Mouse (Mus musculus) small intestine, adult 2 months (tissue): Measurements from ENCODE around the gene Ppp1r18. TPM values are rescaled to one million over a fixed set of nuclear protein-coding genes. Genes with fewer than 3 reads are reported as not detected.
A peak's percentile ranks its signal among the peaks of the same experiment; 100 is the strongest.

Experiments
- H3K27ac ChIP-seq: fragments of 200-500 bp; 2 replicates; pipeline ENCODE4 v1.5.1; 2012; ENCODE audit warnings: low read depth, low read length, control low read depth, inconsistent platforms; ENCODE audit not compliant: insufficient read depth
- H3K27me3 ChIP-seq: fragments of 200-500 bp; 2 replicates; pipeline ENCODE4 v1.6.1; 2012; ENCODE audit warnings: mild to moderate bottlenecking, moderate library complexity, low read length, inconsistent platforms; ENCODE audit not compliant: control insufficient read depth, insufficient read depth
- H3K36me3 ChIP-seq: fragments of 200-500 bp; 2 replicates; pipeline ENCODE4 v1.6.1; 2012; ENCODE audit warnings: mild to moderate bottlenecking, low read length, control low read depth, inconsistent platforms; ENCODE audit not compliant: control insufficient read depth, insufficient read depth
- H3K4me1 ChIP-seq: fragments of 200-500 bp; 2 replicates; pipeline ENCODE4 v1.6.1; 2012; ENCODE audit warnings: low read length, inconsistent platforms, mixed read lengths; ENCODE audit not compliant: control insufficient read depth, insufficient read depth, insufficient read length
- H3K4me3 ChIP-seq: fragments of 200-500 bp; 2 replicates; pipeline ENCODE4 v1.5.1; 2012; ENCODE audit warnings: low read depth, mild to moderate bottlenecking, control low read depth, inconsistent platforms, low read length, moderate library complexity
- CTCF ChIP-seq: fragments of 200-500 bp; IDR thresholded peaks from 2 replicates; pipeline ENCODE4 v1.5.1; 2012; ENCODE audit warnings: low read depth, mild to moderate bottlenecking, control low read depth, inconsistent platforms, low read length, moderate library complexity, mixed read lengths; ENCODE audit not compliant: insufficient replicate concordance, insufficient read length; ENCODE audit errors: extremely low read depth
- POLR2A ChIP-seq: fragments of 200-500 bp; IDR thresholded peaks from 2 replicates; pipeline ENCODE4 v1.6.1; 2012; ENCODE audit warnings: low read depth, mild to moderate bottlenecking, control low read depth, inconsistent platforms, low read length, moderate library complexity
- WGBS: fragments of 180-500 bp; shearing (Covaris S2); methylation state at CpG from one replicate; pipeline ENCODE4 v1.1.7; 2018; 5-methylcytosine and 5-hydroxymethylcytosine counted together
- polyA plus RNA-seq: library from polyadenylated mRNA; depleted of rRNA; stranded (reverse); fragments of >200 nt; gene quantifications from 2 replicates; pipeline ENCODE4 v1.2.3, GENCODE M21; 2012

The Ppp1r18 gene
- polyA plus RNA-seq, 1 experiment, result 22.0 TPM

DNA sequence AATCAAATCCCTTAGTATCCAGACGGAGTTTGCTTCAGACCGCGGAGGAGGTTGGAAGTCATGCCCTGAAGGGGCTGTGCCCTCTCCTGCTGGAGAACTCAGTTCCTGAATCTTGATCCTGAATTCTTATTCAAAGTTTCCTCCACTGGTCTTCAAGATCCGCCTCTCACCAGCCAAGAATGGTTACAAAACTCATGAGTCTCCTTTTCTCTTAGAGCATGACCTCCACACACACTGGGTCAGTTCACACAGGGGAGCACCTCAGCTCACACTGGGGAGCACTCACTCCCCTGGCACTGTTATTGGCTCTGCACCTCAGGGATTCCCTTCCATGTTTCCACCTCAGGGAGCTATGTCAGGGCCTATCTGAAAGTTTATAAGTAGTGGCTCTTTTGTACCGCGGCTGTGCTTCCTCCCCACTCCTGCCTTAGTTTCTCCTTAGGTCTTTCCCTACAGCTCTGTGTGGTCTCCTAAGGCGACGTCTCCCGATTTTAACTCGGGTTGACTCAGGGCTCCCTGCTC is 500 bp upstream of the Ppp1r18 start:
- peak overlapping the region; percentile 90; the same call in 1 of the 2 replicates for H3K27ac ChIP-seq
- TF ChIP-seq CTCF (no peak), POLR2A (no peak)
- no peak overlapping the region; the same call in 1 of the 2 replicates for H3K4me3 ChIP-seq
- H3K27me3 ChIP-seq, result no peaks in the 10 kb centered on the region
- WGBS, result 65% methylated on average over 10 of the region's 10 CpGs
- H3K4me1 ChIP-seq, result peaks cover 15% of the 10 kb centered on the region
- H3K36me3 ChIP-seq, result no peaks in the 10 kb centered on the region

DNA sequence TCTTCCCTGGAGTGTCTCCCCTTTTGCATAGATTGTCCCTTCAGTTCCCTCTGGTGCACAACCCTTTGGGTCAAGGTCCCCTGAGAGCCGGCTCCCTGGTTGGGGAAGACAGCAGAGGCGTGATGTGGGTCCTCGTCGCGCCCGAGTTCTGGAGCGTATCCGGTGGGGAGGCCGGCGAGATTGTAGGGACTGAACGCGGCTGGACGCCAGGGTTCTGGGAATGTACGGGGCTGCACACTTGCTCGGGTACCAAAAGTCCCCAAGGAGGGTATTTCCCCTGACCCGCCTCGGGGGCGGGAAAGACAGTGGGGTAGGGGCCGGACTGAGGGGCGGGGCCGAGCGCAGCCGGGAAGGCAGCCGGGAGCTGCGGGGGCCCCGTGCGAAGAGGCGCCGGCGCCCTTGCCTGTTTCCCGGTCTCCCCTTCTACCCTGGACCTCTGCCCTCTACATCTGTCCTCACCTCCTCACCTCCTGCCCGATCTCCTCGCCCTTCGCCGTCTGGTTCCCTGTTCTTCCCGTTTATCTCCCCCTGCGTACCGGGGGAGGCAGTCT is 963 bp downstream of the Ppp1r18 start:
- no peak for TF ChIP-seq POLR2A
- TF ChIP-seq CTCF, result no peak
- Histone ChIP-seq H3K4me1 (peaks cover 16% of the 10 kb centered on the region), H3K36me3 (no peaks in the 10 kb centered on the region), H3K4me3 (peak overlapping the region; percentile 74), H3K27ac (peak overlapping the region; percentile 90), H3K27me3 (no peaks in the 10 kb centered on the region)
- 2% methylated on average over 36 of the region's 38 CpGs for WGBS

DNA sequence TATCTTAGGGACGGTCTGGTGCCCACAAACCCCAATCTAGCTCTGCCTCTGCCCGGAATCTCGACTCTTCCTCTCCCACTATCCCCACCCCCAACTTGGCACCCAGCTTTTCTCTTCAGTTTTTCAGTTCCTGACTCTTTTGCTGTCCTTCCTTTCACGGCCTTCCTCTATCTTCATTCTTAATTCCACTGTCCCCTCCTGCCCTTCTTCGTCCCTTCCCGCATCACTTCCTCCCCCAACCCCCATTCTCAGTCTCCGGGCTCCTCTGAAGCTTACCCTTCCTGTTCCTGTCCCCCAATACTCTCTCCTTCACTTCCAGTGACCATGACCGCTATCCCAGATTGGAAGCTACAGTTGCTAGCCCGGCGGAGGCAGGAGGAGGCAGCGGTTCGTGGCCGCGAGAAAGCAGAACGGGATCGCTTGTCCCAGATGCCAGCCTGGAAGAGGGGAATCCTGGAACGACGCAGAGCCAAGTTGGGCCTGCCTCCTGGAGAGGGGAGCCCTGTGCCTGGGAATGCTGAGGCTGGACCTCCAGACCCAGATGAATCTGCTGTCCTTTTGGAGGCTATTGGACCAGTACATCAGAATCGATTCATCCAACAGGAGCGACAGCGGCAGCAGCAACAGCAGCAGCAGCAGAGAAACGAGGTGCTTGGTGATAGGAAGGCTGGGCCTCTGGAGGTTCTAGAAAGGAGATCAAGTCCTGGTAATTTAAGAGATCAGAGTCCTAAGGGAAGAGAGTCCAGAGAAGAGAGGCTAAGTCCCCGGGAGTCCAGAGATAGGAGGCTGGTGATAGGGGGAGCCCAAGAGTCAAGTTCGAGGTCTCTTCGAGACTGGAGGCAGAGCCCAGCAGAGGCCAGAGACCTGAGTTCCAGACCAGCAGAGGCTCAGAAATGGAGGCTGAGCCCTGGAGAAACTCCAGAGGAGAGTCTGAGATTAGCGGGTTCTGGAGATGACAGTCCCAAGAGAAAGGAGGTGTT is 1.8 kb downstream of the Ppp1r18 start:
- H3K4me3 ChIP-seq, result peak overlapping the region; percentile 74
- H3K4me1 ChIP-seq, result peaks cover 16% of the 10 kb centered on the region
- WGBS, result 12% methylated on average over 26 of the region's 26 CpGs
- H3K27ac ChIP-seq, result peak overlapping the region; percentile 90
- TF ChIP-seq CTCF (peak; percentile 45; the same call in 1 of the 2 replicates), POLR2A (no peak; the same call in 1 of the 2 replicates)
- no peaks in the 10 kb centered on the region for H3K27me3 ChIP-seq
- no peaks in the 10 kb centered on the region for H3K36me3 ChIP-seq

DNA sequence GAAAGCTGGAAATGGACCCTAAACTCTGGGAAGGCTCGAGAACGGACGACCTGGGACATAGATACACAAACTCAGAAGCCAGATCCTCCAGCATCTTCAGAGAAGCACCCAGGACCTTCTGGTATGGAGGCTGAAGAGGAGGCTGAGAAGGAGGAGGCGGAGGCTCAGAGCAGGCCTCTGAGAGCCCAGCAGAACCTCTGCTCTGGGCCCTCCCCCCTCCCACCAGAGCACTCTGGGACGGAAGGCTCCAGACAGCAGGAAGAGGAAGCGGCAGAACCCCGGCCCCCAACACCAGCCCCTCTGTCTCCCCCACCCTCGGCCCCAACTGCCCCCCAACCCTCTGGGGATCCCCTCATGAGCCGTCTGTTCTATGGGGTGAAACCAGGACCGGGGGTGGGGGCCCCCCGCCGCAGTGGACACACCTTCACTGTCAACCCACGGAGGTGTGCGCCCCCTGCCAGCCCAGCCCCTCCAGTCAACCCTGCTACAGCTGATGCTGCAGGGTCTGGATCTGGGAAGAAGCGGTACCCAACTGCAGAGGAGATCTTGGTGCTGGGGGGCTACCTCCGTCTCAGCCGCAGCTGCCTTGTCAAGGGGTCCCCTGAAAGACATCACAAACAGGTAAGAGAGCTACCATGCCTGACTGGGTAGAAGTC is 2.9 kb downstream of the Ppp1r18 start:
- Histone ChIP-seq H3K36me3 (no peaks in the 10 kb centered on the region), H3K27me3 (no peaks in the 10 kb centered on the region), H3K4me1 (peaks cover 16% of the 10 kb centered on the region), H3K4me3 (peak overlapping the region; percentile 74), H3K27ac (peak overlapping the region; percentile 90)
- 55% methylated on average over 17 of the region's 17 CpGs for WGBS
- TF ChIP-seq CTCF (no peak), POLR2A (peak; percentile 19; the same call in 1 of the 2 replicates)

DNA sequence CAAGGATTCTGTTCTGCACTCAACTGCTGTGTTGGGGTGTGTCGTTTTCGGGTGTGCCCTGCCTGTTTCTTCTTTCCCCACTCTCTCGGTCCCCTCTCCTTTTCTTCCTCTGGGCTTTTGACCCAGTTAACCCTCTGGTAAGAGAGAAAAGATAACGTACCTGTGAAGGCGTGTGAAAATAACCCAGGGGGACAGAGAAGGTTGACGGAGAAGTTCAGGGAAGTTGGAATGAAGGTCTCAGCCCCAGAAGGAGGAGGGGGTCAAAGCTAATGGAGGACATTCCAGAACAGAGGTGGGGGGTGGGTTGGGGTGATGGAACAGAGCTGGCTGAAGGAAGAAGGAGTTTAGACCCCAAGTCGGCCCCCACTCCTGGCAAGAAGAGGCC is 3.6 kb downstream of the Ppp1r18 start:
- Histone ChIP-seq H3K4me1 (peaks cover 16% of the 10 kb centered on the region), H3K27ac (peak overlapping the region; percentile 80), H3K4me3 (peak overlapping the region; percentile 74), H3K27me3 (no peaks in the 10 kb centered on the region), H3K36me3 (no peaks in the 10 kb centered on the region)
- TF ChIP-seq CTCF (no peak), POLR2A (no peak)
- WGBS, result 20% methylated on average over 7 of the region's 7 CpGs

DNA sequence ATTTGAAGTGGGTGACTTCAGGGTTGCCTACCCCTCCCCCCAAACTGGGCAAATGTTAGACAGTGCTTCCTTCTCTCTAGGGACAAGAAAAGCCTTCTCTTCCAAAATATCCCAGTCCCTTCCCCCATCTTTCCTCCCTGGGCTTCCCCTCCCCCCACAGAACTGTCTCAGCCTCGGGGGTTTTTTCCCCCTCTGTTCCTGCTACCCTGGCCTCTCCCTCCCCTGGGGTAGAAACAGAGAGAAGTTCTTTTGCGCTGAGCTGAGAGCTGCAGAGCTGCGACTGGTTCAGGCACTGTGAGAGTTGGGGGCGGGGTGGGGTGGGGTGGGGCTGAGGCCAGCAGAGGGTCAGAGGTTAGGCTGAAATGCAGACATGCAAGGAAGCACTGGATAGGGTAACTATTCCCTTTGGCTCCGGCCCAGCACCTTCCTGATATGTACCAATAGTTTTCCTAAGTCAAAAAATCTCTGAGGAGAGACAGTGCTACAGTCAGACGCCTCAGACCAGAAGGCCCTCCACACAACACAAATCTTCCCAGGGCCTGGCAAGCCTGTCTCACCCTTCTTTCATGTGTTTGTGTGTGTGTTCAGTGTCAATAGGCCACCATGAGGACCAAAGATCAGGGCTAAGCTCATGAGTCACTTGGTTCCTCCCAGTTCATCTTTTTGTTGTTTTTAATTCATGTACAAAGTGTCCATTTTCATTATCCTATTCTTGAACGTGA is 4.1 kb downstream of the Ppp1r18 start:
- 7% methylated on average over 7 of the region's 7 CpGs for WGBS
- TF ChIP-seq POLR2A, result no peak; the same call in 1 of the 2 replicates
- no peak for TF ChIP-seq CTCF
- H3K4me1 ChIP-seq, result peaks cover 16% of the 10 kb centered on the region
- peak overlapping the region; percentile 94 for H3K27ac ChIP-seq
- H3K27me3 ChIP-seq, result no peaks in the 10 kb centered on the region
- H3K36me3 ChIP-seq, result no peaks in the 10 kb centered on the region
- H3K4me3 ChIP-seq, result peak overlapping the region; percentile 74
